Mouse (Mus musculus) midbrain, embryonic 14.5 days (tissue): ENCODE measurements around the gene Wdr38. TPM values are rescaled to one million over a fixed set of nuclear protein-coding genes. Genes with fewer than 3 reads are reported as not detected.

Experiments
- ATAC-seq: fragments of 200-750 bp; cut with Nextera tagmentation; 2 replicates; pipeline ENCODE4 v1.8.0; 2017; ENCODE audit warnings: moderate number of reproducible peaks, moderate library complexity; ENCODE audit not compliant: low FRiP score, low TSS enrichment
- DNase-seq: peaks from one replicate; pipeline ENCODE4 v3.0.0-alpha.2; 2015
- H3K27ac ChIP-seq: fragments of 300-500 bp; sonication (generic); replicated peaks from 2 replicates; pipeline ENCODE4 v1.5.1; 2014; ENCODE audit warnings: mild to moderate bottlenecking, low read depth, low read length, moderate library complexity
- H3K27me3 ChIP-seq: fragments of 300-500 bp; sonication (generic); 2 replicates; pipeline ENCODE4 v1.6.1; 2014; ENCODE audit warnings: low read length, control low read depth, mixed read lengths; ENCODE audit not compliant: control insufficient read depth, insufficient read depth
- H3K36me3 ChIP-seq: fragments of 300-500 bp; sonication (generic); 2 replicates; pipeline ENCODE4 v1.6.1; 2014; ENCODE audit warnings: low read length, control low read depth; ENCODE audit not compliant: control insufficient read depth, insufficient read depth
- H3K4me1 ChIP-seq: fragments of 300-500 bp; sonication (generic); 2 replicates; pipeline ENCODE4 v1.6.1; 2014; ENCODE audit warnings: mild to moderate bottlenecking, antibody characterized with exemption, low read length, control low read depth; ENCODE audit not compliant: control insufficient read depth, insufficient read depth
- H3K4me2 ChIP-seq: fragments of 300-500 bp; sonication (generic); 2 replicates; pipeline ENCODE4 v1.6.1; 2014; ENCODE audit warnings: mild to moderate bottlenecking, low read length, moderate library complexity
- H3K4me3 ChIP-seq: fragments of 300-500 bp; sonication (generic); replicated peaks from 2 replicates; pipeline ENCODE4 v1.5.1; 2014; ENCODE audit warnings: low read depth, low read length
- H3K9ac ChIP-seq: fragments of 300-500 bp; sonication (generic); replicated peaks from 2 replicates; pipeline ENCODE4 v1.6.1; 2014; ENCODE audit warnings: mild to moderate bottlenecking, low read length, moderate library complexity
- H3K9me3 ChIP-seq: fragments of 300-500 bp; sonication (generic); 2 replicates; pipeline ENCODE4 v1.6.1; 2016; ENCODE audit warnings: low read length, control low read depth, mixed read lengths; ENCODE audit not compliant: control insufficient read depth
- WGBS: fragments of 180-500 bp; shearing (Covaris S2); extraction: QIAGEN DNeasy Blood & Tissue Kit; methylation state at CpG from one replicate; pipeline ENCODE4 v1.1.7; 2014; 5-methylcytosine and 5-hydroxymethylcytosine counted together
- polyA plus RNA-seq: library from polyadenylated mRNA; unstranded; fragments of >200 nt; fragmentation: Nextera tagmentation; extraction: Ambion mirVana; gene quantifications from 2 replicates; pipeline ENCODE4 v1.2.1, GENCODE M21; 2014

Wdr38 gene
- polyA plus RNA-seq, 1 experiment from 2014 or later, result 1.4 TPM

- 100% methylated on average over 1 of the region's 1 CpGs for WGBS
- H3K4me2 ChIP-seq, result no peak overlapping the region
- no peaks in the 10 kb centered on the region for H3K4me1 ChIP-seq
- no peak overlapping the region for H3K4me3 ChIP-seq
- no peak overlapping the region for H3K27ac ChIP-seq
- no peaks in the 10 kb centered on the region for H3K9me3 ChIP-seq
- peaks cover 86% of the 10 kb centered on the region for H3K36me3 ChIP-seq
- ATAC-seq (no peak), DNase-seq (no peak)
- no peaks in the 10 kb centered on the region for H3K27me3 ChIP-seq
- no peak overlapping the region for H3K9ac ChIP-seq
Observed at GRCm38 (mm10) chr2:39048515-39048914, 51.2 kb downstream of the Wdr38 start.

Other genes with a start within 250 kb of the Wdr38 start
- 1.7 and 2.6 TPM in 2 replicates for gene Nr6a1, start 69.8 kb upstream of the Wdr38 start, polyA plus RNA-seq
- gene Olfml2a, start 65.5 kb upstream of the Wdr38 start, polyA plus RNA-seq, result 0.98 and 2.2 TPM in 2 replicates
- 141 and 144 TPM in 2 replicates for gene Arpc5l, start 7.9 kb downstream of the Wdr38 start, polyA plus RNA-seq
- 635 and 731 TPM in 2 replicates for gene Rpl35, start 8.1 kb downstream of the Wdr38 start, polyA plus RNA-seq
- gene Golga1, start 68.1 kb downstream of the Wdr38 start, polyA plus RNA-seq, result 37.2 and 42.6 TPM in 2 replicates
- gene Scai, start 193.3 kb downstream of the Wdr38 start, polyA plus RNA-seq, result 22.3 and 22.6 TPM in 2 replicates
- 66.3 and 95.3 TPM in 2 replicates for gene Ppp6c, start 229.0 kb downstream of the Wdr38 start, polyA plus RNA-seq